Mouse (Mus musculus): Measurements from ENCODE around the gene Osbpl10.

- no peak for TF ChIP-seq CTCF (IDR thresholded peaks at IDR 0.05; ENCODE audit: low read depth)
- no peak for TF ChIP-seq EP300 (IDR thresholded peaks at IDR 0.05; ENCODE audit: low read depth)
These were observed 34.0 kb downstream of the Osbpl10 start for GRCm38 (mm10) chr9:115012367-115012766.

Measured in liver, postnatal 0 days (tissue).